Mouse (Mus musculus) layer of hippocampus, postnatal 36 days (tissue): ENCODE results near the gene Prtg. TPM values are rescaled to one million over a fixed set of nuclear protein-coding genes. Genes with fewer than 3 reads are reported as not detected.
A peak's percentile ranks its signal among the peaks of the same experiment; 100 is the strongest.

Source experiments
- DNase-seq, 2 experiments: peaks; one replicate each; pipeline ENCODE4 v3.0.0; 2022
- total RNA-seq, 2 experiments: library from RNA; stranded (reverse); gene quantifications; 2 replicates each; pipeline ENCODE4 v1.2.3; 2021

The Prtg gene
- 1 to 10 TPM; 2.3 to 3.0 TPM for total RNA-seq

DNA sequence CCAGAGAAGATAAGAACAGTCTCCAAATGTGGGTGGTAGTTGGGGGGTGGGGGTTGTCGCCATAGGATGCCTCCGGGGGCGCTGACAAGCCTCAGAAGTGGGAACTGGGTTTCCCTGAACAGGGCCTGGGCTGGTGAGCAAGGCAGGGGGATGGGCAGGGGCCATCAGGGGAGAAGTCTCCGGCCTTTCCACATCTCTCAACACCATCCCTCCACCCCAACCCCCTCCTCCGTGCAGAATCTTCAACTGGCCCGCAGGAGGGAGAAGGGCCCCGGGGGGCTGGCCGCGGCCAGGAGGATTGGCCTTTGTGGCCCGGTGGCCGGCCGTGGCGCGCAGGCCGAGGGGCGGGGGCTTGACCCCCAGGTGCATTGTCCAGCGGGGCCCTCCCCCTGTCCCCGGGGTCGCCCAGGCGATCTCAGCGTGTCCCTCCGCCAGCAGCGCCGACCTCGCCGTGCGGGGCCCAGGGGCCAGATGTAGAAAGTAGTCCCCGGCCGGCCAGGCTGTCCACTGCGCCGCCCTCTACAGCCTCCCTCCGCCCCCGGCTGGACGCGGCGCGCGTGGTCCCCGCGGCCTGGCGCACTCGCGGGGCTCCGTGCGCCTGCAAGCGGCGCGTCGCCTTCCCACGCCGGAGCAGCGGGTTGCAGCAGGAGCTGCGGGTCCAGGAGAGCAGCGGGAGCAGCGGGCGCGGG is at the start of gene Prtg:
TSS of gene Prtg (plus strand) at position 144 of the 689 bp plus-strand sequence.
- DNase-seq, result peak in 1 of 2 experiments; percentile 6

DNA sequence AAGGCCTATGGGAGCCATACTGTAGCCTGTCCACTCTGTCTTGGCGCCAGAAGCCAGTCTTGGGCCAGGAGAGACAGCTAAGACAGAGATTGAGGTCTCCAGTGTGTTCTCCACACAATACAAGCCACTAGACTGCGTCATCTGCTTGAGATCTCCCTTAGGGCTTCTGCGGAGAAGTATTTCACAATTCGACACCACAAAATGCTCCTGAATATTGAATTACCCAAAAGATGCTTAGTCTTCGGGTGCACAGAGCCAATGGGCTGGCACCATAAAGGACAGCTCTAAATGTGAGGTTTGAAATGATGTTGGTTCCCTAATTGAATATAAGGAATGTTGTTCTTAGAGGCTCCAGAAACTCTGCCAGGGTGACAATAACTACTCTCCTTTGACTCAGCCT is 49.5 kb upstream of the Prtg start:
- DNase-seq, result no peak

DNA sequence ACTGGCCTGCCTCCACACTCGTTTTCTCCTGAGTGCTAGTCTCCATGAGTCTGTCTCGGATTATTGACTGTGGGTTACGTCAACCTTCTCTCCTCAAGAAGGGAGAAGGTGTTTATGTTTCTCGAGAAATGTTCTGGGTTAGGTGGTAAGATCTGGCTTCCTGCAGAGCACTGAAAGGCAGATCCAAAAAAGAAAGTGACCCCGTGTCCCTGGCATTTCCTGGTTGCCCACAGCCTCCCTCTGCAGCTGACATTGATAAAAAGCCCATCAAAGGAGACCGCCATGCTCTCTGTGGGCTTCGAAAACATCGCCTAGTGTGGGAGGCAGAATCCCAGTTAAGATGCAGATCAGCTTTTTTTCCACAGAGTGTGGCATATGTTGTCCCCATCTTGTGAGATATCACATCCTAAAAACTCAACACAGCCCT is 48.0 kb upstream of the Prtg start:
- DNase-seq, result peak in 1 of 2 experiments; percentile 23

DNA sequence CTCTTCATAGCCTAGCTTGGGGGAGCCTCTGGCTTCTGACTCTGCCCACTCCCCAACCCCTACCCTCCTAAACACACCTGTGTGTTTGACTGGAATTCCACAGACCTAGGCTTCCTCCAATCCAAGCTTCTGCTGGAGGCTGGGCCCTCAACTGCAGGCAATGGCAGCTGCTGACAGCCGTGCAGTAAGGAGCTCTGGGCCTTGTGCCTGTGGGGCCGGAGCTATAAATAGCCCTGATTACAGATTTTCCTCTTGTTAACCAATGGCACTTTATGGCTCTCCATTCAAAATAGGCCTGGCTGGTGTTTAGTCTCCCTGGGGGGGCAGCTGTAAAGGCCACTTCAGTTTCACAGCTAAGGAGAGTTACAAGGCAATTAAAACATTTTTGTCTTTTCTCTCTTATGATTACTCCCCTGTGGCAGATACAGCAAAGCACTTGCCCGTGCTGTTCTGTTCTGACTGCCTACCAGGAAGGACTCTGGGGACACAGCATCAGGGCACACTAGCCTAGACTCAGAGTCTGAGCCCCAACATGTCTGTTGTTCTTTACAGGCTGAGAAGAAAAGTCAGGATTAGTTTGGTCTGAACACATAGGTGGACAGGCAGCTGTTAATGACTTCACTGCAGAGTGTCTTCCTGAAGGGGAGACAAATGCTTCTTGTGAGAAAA is 43.5 kb upstream of the Prtg start:
- DNase-seq, result peak; percentile 27 to 33

DNA sequence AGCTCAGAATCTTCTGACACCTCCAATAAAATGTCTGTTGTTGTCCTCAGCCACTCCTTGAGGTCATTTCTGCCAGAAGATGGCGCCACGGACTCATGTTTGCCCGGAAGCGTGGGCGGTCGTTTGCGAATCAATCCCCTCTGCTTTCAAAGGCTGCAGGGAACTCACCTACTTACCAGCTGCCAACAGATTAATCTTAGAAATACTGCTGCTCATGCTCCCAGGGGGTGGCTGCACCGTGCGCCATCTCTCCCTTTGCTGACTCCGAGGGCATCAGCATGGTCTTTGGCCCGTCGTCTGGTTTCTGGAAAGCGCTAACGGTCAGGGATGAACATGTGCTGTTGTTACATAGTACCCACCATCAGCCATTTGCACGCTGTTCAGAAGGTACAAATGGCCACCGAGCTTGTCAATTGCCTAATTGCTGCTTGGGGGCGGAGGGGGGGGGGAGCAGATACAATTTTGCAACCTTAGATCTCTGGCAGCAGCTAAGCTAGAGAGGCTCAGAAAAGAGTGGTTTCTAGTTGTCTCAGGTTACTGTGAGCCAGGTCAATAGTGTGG is 39.8 kb upstream of the Prtg start:
- peak; percentile 90 to 91 for DNase-seq

DNA sequence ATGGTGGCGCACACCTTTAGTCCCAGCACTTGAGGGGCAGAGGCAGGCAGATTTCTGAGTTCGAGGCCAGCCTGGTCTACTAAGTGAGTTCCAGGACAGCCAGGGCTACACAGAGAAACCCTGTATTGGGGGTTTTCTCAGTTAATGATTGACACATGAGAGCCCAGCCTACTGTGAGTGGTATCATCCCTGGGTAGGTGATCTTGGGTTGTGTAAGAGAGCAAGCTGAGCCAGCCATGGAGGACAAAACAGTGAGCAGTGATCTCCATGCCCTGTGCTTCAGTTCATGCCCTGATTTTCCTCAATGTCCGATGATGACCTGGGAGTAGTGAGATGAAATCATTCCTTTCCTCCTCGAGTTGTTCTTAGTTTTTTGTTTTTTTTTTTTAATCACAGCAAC is 31.7 kb upstream of the Prtg start:
- DNase-seq, result no peak

DNA sequence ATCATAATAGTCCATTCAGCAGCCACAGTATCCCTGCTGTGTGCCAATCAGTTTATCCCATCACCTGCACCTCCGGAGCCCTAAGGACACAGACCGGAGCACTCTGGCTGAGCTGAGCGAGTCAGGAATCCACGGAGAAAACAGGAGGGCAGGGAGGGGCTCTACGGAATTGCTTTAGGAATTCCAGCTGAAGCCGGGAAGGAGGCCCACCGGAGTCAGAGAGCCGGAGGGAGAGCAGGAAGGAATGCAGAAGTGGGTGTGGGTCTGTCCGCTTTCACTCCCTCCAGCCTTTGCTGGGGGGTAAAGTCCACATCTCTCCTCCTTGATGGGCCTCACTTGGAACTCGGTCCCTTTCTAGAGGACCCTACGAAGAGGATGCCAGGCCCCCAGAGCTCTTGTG is 27.7 kb upstream of the Prtg start:
- no peak for DNase-seq

DNA sequence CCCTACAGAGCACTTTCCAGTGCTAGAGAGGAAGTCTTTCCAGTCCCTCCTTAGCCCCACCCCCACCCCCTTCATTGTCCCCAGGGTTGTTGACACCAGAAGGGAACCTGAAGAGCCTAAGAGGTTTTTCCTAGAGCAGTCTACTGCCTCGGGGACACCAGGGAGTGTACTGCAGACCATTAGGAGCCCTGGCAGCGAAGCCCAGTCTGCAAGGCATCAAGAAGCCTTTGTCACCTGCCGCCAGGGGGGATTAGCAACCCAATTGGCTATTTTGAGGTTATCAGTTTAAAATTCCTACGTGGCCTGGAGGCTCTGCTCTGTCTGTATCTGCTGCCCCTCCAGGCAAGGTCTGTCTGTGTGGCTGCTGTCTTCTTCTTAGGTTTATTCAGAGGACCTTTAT is 26.9 kb upstream of the Prtg start:
- no peak for DNase-seq

DNA sequence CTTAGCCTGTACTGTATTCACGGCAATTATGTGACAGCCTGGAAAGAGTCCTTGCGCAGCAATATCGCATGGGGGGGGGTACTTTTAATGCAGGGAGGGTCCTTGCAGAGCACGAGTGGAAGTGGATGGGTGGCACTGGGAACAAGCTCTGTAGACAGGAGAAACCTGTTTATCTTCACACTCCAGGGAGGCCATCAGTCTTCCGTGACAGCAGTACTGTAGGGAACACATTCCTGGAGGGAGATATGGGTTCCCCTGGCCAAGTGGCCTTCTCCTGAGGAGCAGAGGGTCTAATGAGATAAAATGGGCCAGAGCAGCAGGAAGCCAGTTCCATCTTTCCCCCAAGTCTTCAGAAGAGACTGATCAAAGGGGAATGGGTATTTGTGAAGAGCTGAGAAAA is 26.0 kb upstream of the Prtg start:
- DNase-seq, result no peak

DNA sequence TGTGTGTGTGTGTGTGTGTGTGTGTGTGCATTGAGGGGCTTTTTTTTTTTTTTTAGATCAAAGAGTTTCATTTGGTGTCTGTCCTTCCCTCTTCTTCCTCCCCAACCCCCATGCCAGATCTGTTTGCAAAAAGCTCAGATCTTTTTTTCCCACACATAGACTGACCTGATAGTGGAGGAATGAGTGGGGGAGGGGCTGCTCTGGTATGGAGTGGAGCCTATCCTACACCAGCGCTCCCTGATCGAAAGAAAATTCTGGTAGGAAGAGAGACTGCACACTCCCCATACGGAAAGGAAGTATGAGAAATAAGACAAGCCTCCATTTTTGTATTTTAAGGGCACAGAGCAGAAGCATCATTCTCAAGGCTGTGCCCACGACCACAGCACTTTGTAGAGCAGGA is 25.2 kb upstream of the Prtg start:
- DNase-seq, result no peak

DNA sequence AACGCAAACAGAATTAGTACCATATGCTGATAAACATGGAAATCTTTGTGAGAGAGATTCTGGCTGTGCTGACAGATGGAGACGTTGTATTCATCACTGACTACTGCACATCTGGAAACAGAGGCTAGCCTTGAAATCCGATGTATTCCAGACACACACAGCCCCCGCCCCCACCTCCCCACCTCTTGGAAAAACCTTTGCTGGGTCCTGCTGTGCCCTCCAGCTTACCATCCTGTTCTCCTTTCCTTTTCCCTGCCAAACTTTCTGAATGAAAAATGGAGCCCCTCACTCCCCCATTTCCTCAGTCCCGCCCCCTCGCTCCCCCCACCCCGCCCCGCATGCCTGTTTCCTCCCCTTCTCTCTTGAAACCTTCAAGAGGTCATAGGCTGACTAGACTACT is 24.6 kb upstream of the Prtg start:
- DNase-seq, result no peak

DNA sequence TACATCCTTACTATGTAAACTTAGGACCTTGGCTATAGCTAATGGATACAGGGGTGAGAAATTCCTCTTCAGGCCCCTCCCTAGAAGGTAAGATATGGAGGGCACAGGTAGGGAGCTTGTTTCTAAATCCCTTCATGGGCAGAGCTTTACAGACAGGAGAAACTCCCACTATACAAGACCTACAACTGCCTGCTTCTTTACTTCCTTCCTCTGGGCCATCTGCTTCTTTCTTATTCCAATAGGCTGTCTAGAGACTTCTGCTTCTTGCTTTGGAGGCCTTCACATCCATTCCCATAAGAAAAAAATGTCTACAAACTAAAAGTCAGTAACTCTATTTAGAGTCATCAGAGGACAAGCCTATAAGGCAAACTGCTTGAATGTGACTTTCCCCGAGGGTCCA is 18.9 kb upstream of the Prtg start:
- DNase-seq, result no peak

DNA sequence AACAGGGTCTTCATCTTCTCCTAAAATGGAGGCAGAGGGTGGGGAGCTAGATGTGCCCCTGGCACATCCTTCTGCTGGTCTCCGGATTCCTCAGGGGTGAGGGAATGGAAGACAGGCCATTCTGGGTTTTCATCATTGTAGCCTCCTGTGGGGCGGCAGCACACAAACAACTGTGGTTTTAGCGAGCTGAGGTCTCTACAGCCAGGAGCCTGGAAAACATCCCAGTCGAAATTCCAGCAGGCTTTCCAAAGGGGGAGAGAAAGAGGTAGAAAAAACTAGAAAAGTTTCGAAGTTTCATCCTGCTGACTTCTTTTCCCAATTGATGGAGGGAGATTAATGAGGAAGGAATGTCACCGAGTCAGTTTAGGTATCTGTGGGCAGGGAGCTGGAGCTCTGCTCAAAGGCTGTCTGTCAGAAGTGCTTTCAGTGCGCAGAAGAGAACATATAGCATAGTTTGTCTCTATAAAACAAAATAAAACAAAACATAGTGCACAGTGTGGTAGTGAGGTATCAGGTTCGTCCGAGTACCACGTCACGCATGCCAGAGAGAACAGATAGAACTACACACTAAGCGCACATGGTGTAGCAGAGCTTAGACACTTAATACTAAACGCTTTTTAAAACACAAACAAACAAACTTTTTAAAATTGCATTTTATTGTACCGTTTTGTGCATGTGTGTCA is 16.0 kb upstream of the Prtg start:
- DNase-seq, result no peak

DNA sequence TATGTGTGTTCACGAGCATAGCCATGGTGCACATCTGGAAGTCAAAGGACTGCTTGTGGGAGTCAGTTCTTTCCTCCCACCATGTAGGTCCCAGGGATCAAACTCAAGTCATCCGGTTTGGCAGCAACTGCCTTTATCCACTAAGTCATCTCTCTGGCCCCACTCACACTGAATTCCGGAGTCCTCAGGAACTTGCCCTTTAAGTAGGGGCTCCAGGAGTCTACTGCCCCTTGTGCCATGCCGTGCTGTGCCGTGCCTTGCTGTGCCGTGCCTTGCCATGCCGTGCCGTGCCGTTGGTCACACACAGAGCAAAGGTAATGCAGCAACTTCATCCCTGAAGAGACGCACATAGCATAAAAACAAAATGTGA is 15.5 kb upstream of the Prtg start:
- DNase-seq, result no peak

DNA sequence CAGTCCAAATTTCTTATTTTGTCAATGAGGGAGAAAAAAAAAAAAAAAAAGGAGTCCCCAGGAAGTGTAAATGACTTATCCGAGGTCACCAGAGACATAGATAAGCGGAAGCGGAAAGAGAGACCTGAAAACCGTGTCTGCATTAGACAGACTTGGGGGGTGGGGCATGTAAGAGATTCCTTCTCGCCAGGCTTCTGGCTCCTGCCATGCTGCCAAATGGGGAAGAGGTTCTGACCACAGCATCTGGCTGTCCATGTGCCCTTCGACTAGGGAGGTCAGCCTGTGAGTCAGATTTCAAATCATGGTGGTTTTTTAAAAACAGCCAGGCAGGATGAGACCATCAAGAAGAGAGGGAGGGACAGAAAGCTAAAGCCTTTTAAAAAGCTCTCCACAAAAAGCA is 15.0 kb upstream of the Prtg start:
- DNase-seq, result no peak

DNA sequence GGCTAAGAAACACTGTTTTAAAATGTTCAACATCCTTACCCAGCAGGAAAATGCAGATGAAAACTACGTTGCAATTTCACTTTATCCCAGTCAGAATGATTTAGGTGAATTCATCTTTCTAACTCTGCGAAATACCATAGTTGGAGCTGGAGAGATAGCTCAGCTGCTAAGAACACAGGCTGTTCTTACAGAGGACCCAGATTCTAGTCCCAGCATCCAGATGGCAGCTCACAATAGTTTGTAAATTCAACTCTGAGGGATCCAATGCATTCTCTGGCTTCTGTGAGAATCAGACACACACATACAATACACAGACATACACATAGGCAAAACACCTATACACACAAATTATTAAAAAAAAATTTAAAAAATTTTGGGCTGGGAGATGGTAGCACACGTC is 11.4 kb upstream of the Prtg start:
- no peak for DNase-seq

DNA sequence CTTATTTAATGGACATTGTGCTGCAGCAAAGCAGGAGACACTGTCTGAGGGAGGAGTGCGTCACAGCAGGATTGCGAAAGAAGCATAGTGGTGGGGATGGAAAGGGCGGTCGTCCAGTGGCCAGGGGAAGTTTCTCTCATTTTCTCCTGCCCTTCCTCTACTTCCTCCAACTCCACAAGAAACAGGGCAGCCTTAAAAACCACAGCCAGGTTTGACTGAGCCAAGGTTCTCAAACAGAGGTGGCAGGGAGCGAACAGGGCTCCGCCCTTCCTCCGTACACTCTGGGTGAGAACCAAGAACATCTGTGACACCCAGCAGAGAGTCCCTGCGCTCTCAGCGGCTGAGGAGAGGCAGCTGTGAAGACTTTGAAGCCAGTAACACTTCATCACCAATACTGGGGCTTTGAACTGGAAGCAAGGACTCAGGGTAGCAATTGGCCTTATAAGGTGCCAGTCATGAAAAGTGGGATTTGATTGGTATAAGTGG is 9.5 kb upstream of the Prtg start:
- no peak for DNase-seq

DNA sequence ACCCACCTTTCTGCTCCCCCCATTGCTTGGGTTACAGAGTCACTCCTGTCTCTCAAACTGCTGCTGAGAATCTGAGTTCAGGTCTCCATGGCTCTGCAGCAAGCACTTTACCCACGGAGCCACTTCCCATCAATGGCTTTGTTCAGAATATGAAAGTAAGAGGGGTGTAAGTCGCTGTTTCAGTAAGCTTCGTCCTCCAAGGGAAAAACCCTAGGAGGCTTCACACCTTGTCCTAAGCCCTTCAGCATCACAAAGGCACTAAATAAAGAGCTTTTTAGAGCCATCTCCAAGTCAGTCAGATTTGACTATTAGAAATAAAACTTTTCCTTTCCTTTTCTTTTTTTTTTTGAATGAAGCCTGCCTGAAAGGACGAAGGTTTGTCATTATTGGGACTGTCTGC is 3.4 kb upstream of the Prtg start:
- DNase-seq, result no peak

DNA sequence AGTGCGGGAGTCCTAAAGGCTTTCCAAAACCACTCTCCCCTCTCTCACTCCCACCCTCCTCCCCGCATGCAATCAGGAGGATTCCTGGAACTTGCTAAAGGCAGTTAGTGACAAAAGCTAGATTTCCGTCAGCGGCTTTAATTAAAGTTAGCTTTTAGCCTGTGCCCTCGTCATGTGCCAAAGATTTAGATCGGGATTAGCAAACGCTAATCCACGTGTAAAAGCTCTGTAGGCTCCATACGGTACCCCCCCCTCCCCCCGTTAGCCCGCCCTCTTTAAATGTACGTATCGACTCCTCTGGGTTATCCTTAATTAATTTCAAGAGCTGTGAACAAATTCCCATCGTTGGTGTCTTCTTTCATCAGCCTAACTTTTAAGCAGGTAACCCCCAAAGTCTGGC is 528 bp upstream of the Prtg start:
- no peak for DNase-seq

DNA sequence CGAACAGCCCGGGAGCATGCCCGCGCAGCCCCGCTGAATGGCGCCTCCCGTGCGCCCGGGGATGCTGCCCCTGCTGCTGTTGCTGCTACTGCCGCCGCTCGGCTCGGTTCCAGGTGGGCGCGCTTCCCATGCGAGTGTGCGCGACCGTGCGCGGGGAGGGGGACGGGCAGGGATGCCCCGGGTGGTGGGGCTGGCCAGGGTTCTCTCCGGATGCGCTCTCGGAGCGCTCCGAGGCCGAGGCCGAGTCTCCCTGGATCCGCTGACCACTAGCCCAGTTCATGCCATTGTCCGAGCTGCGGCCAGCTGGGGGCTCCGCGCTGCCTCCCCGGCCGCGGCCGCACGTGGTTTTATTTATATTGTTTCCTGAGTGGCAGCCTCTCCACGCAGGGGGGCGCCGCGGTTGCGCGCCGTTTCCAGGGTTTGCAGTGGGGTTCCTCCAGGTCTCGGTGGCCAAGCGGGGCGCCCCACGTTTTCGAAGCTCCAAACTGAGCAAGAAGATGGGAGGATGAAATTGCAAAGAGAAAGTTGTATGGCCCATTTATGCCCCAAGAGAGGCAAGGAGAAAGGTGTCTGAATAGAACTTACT is 839 bp downstream of the Prtg start:
- DNase-seq, result peak; percentile 65 to 71

DNA sequence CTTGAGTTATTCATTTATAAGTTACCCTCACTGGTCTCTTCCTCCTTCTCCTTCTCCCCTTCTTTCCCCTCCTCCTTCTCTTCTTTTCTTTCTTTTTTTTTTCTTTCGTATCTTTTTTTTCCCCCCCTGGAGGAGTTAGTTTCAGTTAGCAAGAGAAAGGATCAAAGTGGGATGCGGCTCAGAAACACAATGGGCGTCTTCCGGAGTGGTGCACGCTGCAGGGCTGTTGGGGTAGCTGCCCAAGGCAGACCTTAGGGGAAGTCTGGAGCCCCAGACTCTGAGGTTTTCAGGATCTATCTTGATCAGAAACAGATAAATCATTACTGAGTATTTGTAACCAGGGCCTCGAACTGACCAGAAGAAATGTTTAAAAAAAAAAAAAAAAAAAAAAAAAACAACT is 1.5 kb downstream of the Prtg start:
- no peak for DNase-seq

DNA sequence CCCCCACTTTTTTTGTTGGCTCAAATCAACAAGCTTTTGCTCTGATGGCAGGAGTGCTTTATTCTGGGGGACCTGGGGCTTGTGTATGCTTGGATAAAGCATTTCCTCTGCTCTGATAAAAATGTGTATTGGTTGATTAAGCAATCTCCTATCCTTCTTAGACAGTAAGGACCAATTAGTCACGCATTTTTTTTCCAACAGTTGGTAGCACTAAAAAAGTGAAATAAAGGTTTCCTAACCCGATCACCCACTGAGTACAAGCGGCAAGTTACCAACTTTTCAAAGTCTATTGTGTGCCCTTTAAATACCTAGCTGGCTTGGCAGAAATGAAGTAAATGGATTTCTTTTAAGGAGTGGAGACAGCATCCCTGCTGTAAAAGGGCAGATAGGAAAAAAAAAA is 1.9 kb downstream of the Prtg start:
- DNase-seq, result no peak

DNA sequence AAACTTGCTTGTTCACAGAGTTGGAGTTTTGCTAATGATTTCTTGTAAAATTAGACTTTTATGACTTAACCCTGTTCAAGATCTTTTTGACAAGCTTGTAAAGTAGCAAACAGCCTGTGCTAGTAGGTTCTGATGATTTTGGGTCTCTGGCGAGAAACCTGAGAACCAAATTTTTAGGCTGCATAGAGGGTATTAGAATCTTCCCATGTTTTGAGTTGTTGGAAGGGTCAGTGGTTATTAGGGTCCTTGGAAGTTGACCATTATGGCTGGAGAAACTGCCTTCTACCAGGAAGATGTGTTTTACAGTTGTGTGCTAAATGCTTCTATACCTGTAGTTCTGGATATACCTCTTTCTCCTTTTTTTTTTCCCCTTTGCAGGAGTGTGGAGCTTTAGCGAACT is 2.4 kb downstream of the Prtg start:
- DNase-seq, result no peak
